Mouse (Mus musculus): ENCODE results near the gene Tshr. TPM values are rescaled to one million over a fixed set of nuclear protein-coding genes. Genes with fewer than 3 reads are reported as not detected.

Gene Tshr
- polyA plus RNA-seq, 1 experiment from 2014 or later: 0.36 TPM

GRCm38 (mm10) chr12:91592128-91592527 is 207.8 kb downstream of the Tshr start:
- 95% methylated on average over 3 of the region's 3 CpGs for WGBS

More at GRCm38 (mm10) chr12:91592128-91592527, 207.8 kb downstream of the Tshr start:
- peak; percentile 6 for DNase-seq (ENCODE audit: low spot score)
- H3K27ac ChIP-seq: no peak overlapping the region
- peaks cover 12% of the 10 kb centered on the region; the same call in 1 of the 2 replicates for H3K4me1 ChIP-seq
- H3K4me3 ChIP-seq: no peak overlapping the region
- H3K9me3 ChIP-seq: no peaks in the 10 kb centered on the region
- no peaks in the 10 kb centered on the region for H3K36me3 ChIP-seq
- H3K27me3 ChIP-seq (ENCODE audit: insufficient read depth, poor library complexity, severe bottlenecking): no peaks in the 10 kb centered on the region

Other genes with a start within 250 kb of the Tshr start
- 6.3 and 7.1 TPM in 2 replicates for gene Cep128, start 154 bp upstream of the Tshr start, polyA plus RNA-seq (2016; fragmentation: Nextera tagmentation; extraction: Ambion mirVana)
- gene Gtf2a1, start 205.9 kb downstream of the Tshr start, polyA plus RNA-seq (2016; fragmentation: Nextera tagmentation; extraction: Ambion mirVana): 32.0 and 42.3 TPM in 2 replicates